Mouse (Mus musculus): Measurements from ENCODE around the gene Krtcap3.

- TF ChIP-seq POLR2A (IDR thresholded peaks at IDR 0.05; ENCODE audit: borderline replicate concordance, low read depth, low read length) (no peak), CTCF (IDR thresholded peaks at IDR 0.05; ENCODE audit: low read depth, low read length) (no peak)
These were observed 660 bp downstream of the Krtcap3 start for GRCm38 (mm10) chr5:31252151-31252550.
